Mouse (Mus musculus): ENCODE measurements around the gene Pknox1. TPM values are rescaled to one million over a fixed set of nuclear protein-coding genes. Genes with fewer than 3 reads are reported as not detected.

Gene Pknox1
- polyA plus RNA-seq, 1 experiment, result 18.0 TPM

DNA sequence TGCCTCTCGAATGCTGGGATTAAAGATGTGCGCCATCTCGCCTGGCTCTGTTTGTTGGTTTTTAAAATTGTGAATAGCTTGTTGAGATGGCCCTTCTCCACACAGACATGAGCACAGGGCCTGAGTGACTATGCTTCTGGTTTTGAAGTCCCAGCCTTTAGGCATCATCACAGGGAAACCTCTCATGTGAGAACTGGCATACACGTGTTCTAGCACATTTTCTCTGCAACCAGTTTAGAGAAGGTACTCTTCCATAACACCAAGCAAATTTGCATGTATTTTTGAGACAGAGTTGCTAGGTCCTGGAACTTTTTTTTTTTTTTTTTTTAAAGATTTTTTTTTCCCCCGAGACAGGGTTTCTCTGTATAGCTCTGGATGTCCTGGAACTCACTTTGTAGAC, 92.1 kb downstream of the Pknox1 start:
- TF ChIP-seq CTCF (IDR thresholded peaks at IDR 0.05; ENCODE audit: extremely low read depth, insufficient read depth, low read length) (no peak), POLR2A (IDR thresholded peaks at IDR 0.05; ENCODE audit: extremely low read depth, insufficient read depth, low read length) (no peak)
- peaks cover 4% of the 10 kb centered on the region; the same call in 1 of the 2 replicates for H3K4me1 ChIP-seq (ENCODE audit: control insufficient read depth, insufficient read depth, low read length)
- no peak overlapping the region for H3K4me3 ChIP-seq (ENCODE audit: insufficient read depth, low read length)
- H3K27ac ChIP-seq (ENCODE audit: insufficient read depth, low read length), result no peak overlapping the region

Other genes with a start within 250 kb of the Pknox1 start
- 26.7 and 26.9 TPM in 2 replicates for gene Pde9a, start 178.5 kb upstream of the Pknox1 start, polyA plus RNA-seq (2012; rRNA removed)
- gene Wdr4, start 44.8 kb upstream of the Pknox1 start, polyA plus RNA-seq (2012; rRNA removed), result 24.4 and 26.6 TPM in 2 replicates
- 325 and 346 TPM in 2 replicates for gene Ndufv3, start 44.6 kb upstream of the Pknox1 start, polyA plus RNA-seq (2012; rRNA removed)
- gene Cbs, start 72.5 kb downstream of the Pknox1 start, polyA plus RNA-seq (2012; rRNA removed), result 35.0 and 41.8 TPM in 2 replicates
- gene U2af1, start 94.2 kb downstream of the Pknox1 start, polyA plus RNA-seq (2012; rRNA removed), result 139 and 148 TPM in 2 replicates
- gene Cryaa, start 113.1 kb downstream of the Pknox1 start, polyA plus RNA-seq (2012; rRNA removed), result 0.13 and 0.21 TPM in 2 replicates

Measured in cortical plate, adult 2 months (tissue).